Comparison of ENCODE assay signal across 9 mouse cellular contexts in genomic region chr1:133842074-133842725, GRCm38 (mm10). TPM values are rescaled to one million over a fixed set of nuclear protein-coding genes. Genes with fewer than 3 reads are reported as not detected.
DNase-seq lines count a peak whose midpoint lies in the region; ATAC-seq lines count a peak whose summit lies in the region.
"Had no signal": no experiment of that assay in that cellular context is flagged by ENCODE, and none has a peak within 500 bp of the region (broad histone marks: within the 10 kb centered on the region; RNA-seq: fewer than 3 reads in every experiment).

No protein-coding gene starts in this region.

- peaks cover 12% of the 10 kb centered on the region for H3K27me3 ChIP-seq in limb, embryonic 10.5 days (ENCODE audit: low read depth, poor library complexity, severe bottlenecking)

- H3K36me3 ChIP-seq in limb, embryonic 10.5 days = no peaks in the 10 kb centered on the region

- WGBS in limb, embryonic 10.5 days = 74% methylated on average over 11 of the region's 11 CpGs

- peak overlapping the region; percentile 16; the same call in 1 of the 2 replicates for H3K27ac ChIP-seq in limb, embryonic 10.5 days

- ATAC-seq in granulocyte monocyte progenitor cell, adult 5-6 weeks (replicated peaks; ENCODE audit: poor library complexity, severe bottlenecking) = peak; percentile 51

- peaks cover 54% of the 10 kb centered on the region for H3K4me1 ChIP-seq in limb, embryonic 10.5 days

- peak; percentile 67 for DNase-seq in lung, postnatal 10 days
- DNase-seq in lung, adult 18-20 months = no peak
- no peak for DNase-seq in limb, embryonic 10.5 days (ENCODE audit: low spot score)
- DNase-seq in right cerebral cortex, postnatal 4 days = peak; percentile 47
- DNase-seq in spleen, postnatal 14 days (ENCODE audit: low spot score in 2 of 2) = no peak
- no peak for DNase-seq in thymus, postnatal 36 days
- DNase-seq in urinary bladder, adult 18-20 months (ENCODE audit: low spot score in 2 of 2) = no peak
- DNase-seq: thymus, postnatal 14 days had no signal

- H3K4me3 ChIP-seq in limb, embryonic 10.5 days = no peak overlapping the region

- no peaks in the 10 kb centered on the region for H3K9me3 ChIP-seq in limb, embryonic 10.5 days (replicated peaks)

RNA-seq across cellular contexts. Expression of gene Atp2b4, which starts 41.4 kb away (rescaled TPM):
- 44.2 and 58.3 TPM in 2 replicates for total RNA-seq in granulocyte monocyte progenitor cell, adult 5-6 weeks (2014; fragmentation: Nextera tagmentation)
- total RNA-seq in granulocyte monocyte progenitor cell, adult 5-6 weeks (2017) = 27.1 and 32.1 TPM in 2 replicates
- 2.5 and 3.5 TPM in 2 replicates for polyA plus RNA-seq in limb, embryonic 10.5 days (2016; fragmentation: Nextera tagmentation; extraction: Ambion mirVana)

Comparison
In these comparisons a context has a peak if more than half of its experiments do, and no peak if none do; other contexts are left out.
1. DNase-seq: peak in lung, postnatal 10 days (single experiment) and right cerebral cortex, postnatal 4 days (single experiment); none in lung, adult 18-20 months (0 of 2), limb, embryonic 10.5 days (single experiment), spleen, postnatal 14 days (0 of 2), thymus, postnatal 36 days (0 of 2) and urinary bladder, adult 18-20 months (0 of 2).